Comparison of ENCODE assay signal across 33 mouse cellular contexts in the genomic region with DNA sequence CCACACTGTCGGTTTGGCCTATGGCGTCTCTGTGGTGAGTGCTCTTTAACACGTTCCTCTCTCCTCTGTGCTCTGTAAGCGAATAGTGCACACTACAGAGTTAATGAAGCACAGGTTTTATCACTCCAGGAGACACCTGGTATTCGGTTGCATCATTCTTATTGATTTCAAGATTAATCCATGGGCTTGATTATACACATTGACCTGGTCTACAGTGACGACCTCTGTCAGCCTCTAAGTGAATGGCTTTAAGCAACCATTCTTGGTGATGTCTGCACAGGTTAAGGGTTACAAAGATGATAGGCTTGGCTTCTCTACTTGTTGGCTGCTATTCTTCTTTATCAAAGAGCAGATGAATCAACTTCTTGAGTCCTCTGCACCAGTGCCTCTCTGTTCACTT.
"Had no signal": no experiment of that assay in that cellular context is flagged by ENCODE, and none has a peak within 500 bp of the region (broad histone marks: within the 10 kb centered on the region; RNA-seq: fewer than 3 reads in every experiment).

No protein-coding gene starts in this region.

- H3K4me2 ChIP-seq: heart, embryonic 11.5 days; heart, embryonic 12.5 days; heart, embryonic 13.5 days; heart, embryonic 15.5 days; hindbrain, embryonic 12.5 days; hindbrain, embryonic 13.5 days; hindbrain, embryonic 14.5 days; hindbrain, embryonic 15.5 days; intestine, embryonic 15.5 days; kidney, embryonic 15.5 days had no signal

- H3K4me1 ChIP-seq: hindbrain, embryonic 15.5 days had no signal

- H3K9me3 ChIP-seq: heart, embryonic 10.5 days; heart, embryonic 12.5 days; heart, embryonic 13.5 days; heart, embryonic 15.5 days; hindbrain, embryonic 10.5 days; hindbrain, embryonic 12.5 days; hindbrain, embryonic 13.5 days; hindbrain, embryonic 15.5 days; intestine, embryonic 15.5 days; kidney, embryonic 15.5 days had no signal

- H3K4me3 ChIP-seq: heart, embryonic 10.5 days; heart, embryonic 12.5 days; heart, embryonic 13.5 days; heart, embryonic 15.5 days; hindbrain, embryonic 10.5 days; hindbrain, embryonic 12.5 days; hindbrain, embryonic 13.5 days; hindbrain, embryonic 15.5 days; intestine, embryonic 15.5 days; kidney, embryonic 15.5 days; layer of hippocampus, adult 2 months had no signal

- DNase-seq: heart, postnatal 14 days; heart, postnatal 36 days; heart, postnatal 4 days; kidney, adult 11 months; kidney, adult 18-20 months; kidney, adult 2 months; kidney, adult 8-10 months; kidney, adult 9 months; kidney, postnatal 10 days; kidney, postnatal 14 days; kidney, postnatal 36 days; kidney, postnatal 4 days; layer of hippocampus, adult 9-11 months; layer of hippocampus, postnatal 36 days had no signal

- H3K9ac ChIP-seq: heart, embryonic 12.5 days; heart, embryonic 13.5 days; heart, embryonic 15.5 days; hindbrain, embryonic 12.5 days; hindbrain, embryonic 13.5 days; hindbrain, embryonic 14.5 days; hindbrain, embryonic 15.5 days; intestine, embryonic 15.5 days; kidney, embryonic 15.5 days had no signal

- H3K36me3 ChIP-seq: heart, embryonic 10.5 days; heart, embryonic 12.5 days; heart, embryonic 13.5 days; heart, embryonic 15.5 days; hindbrain, embryonic 10.5 days; hindbrain, embryonic 12.5 days; hindbrain, embryonic 13.5 days; hindbrain, embryonic 15.5 days; intestine, embryonic 15.5 days; kidney, embryonic 15.5 days had no signal

- ATAC-seq: hindbrain, embryonic 16.5 days; hindbrain, postnatal 0 days; inflammation-experienced regulatory T-cells, adult 6 months; intestine, embryonic 15.5 days; intestine, embryonic 16.5 days; intestine, postnatal 0 days had no signal

- H3K27ac ChIP-seq: heart, embryonic 13.5 days; heart, embryonic 15.5 days; hindbrain, embryonic 10.5 days; hindbrain, embryonic 12.5 days; hindbrain, embryonic 13.5 days; hindbrain, embryonic 14.5 days; hindbrain, embryonic 15.5 days; hindbrain, postnatal 0 days; intestine, embryonic 15.5 days; kidney, embryonic 15.5 days; kidney, postnatal 0 days; layer of hippocampus, adult 2 months had no signal

- H3K27me3 ChIP-seq: heart, embryonic 15.5 days; intestine, embryonic 15.5 days had no signal
